Mouse (Mus musculus): ENCODE results near the gene Anp32e. TPM values are rescaled to one million over a fixed set of nuclear protein-coding genes. Genes with fewer than 3 reads are reported as not detected.
"Not testable (repeated sequence)": the region's sequence is repeated elsewhere in the genome, so short reads cannot be mapped to it uniquely, and the experiment has no call there.

The Anp32e gene
- total RNA-seq, 2 experiments from 2014 or later, result 172 to 180 TPM

GRCm38 (mm10) chr3:95944742-95945141 lies 15.7 kb downstream of the Anp32e start:
- no peak for DNase-seq

- DNase-seq, result no peak
These were observed 16.7 kb downstream of the Anp32e start for GRCm38 (mm10) chr3:95945731-95946240.

- DNase-seq, result no peak
These were observed 19.3 kb downstream of the Anp32e start for GRCm38 (mm10) chr3:95948325-95948724.

GRCm38 (mm10) chr3:95950763-95951551 lies 21.9 kb downstream of the Anp32e start:
- DNase-seq, result peak; percentile 91

- not testable (repeated sequence) for DNase-seq
These were observed 22.5 kb downstream of the Anp32e start for GRCm38 (mm10) chr3:95951566-95951965.

GRCm38 (mm10) chr3:95953023-95953422 lies 24.0 kb downstream of the Anp32e start:
- no peak for DNase-seq

GRCm38 (mm10) chr3:95953522-95953921 lies 24.5 kb downstream of the Anp32e start:
- DNase-seq, result no peak

- not testable (repeated sequence) for DNase-seq
These were observed 25.7 kb downstream of the Anp32e start for GRCm38 (mm10) chr3:95954648-95955173.

- no peak for DNase-seq
These were observed 26.3 kb downstream of the Anp32e start for GRCm38 (mm10) chr3:95955318-95955717.

- DNase-seq, result peak; percentile 79
These were observed 28.5 kb downstream of the Anp32e start for GRCm38 (mm10) chr3:95957359-95958148.

- DNase-seq, result peak; percentile 51
These were observed 30.0 kb downstream of the Anp32e start for GRCm38 (mm10) chr3:95959082-95959481.

GRCm38 (mm10) chr3:95959807-95960206 lies 30.8 kb downstream of the Anp32e start:
- no peak for DNase-seq

GRCm38 (mm10) chr3:95962182-95962581 lies 33.1 kb downstream of the Anp32e start:
- not testable (repeated sequence) for DNase-seq

- DNase-seq, result no peak
These were observed 34.2 kb downstream of the Anp32e start for GRCm38 (mm10) chr3:95963230-95963629.

GRCm38 (mm10) chr3:95963681-95964080 lies 34.6 kb downstream of the Anp32e start:
- DNase-seq, result peak; percentile 51

GRCm38 (mm10) chr3:95965518-95966451 lies 36.7 kb downstream of the Anp32e start:
- DNase-seq, result peak; percentile 44

GRCm38 (mm10) chr3:95969277-95969676 lies 40.2 kb downstream of the Anp32e start:
- DNase-seq, result no peak

- DNase-seq, result not testable (repeated sequence)
These were observed 41.6 kb downstream of the Anp32e start for GRCm38 (mm10) chr3:95970661-95971060.

- no peak for DNase-seq
These were observed 43.3 kb downstream of the Anp32e start for GRCm38 (mm10) chr3:95972251-95972872.

GRCm38 (mm10) chr3:95972873-95973634 lies 44.0 kb downstream of the Anp32e start:
- DNase-seq, result no peak

- DNase-seq, result no peak
These were observed 48.0 kb downstream of the Anp32e start for GRCm38 (mm10) chr3:95977079-95977478.
